ENCODE assay signal across 20 mouse cellular contexts in the genomic region with DNA sequence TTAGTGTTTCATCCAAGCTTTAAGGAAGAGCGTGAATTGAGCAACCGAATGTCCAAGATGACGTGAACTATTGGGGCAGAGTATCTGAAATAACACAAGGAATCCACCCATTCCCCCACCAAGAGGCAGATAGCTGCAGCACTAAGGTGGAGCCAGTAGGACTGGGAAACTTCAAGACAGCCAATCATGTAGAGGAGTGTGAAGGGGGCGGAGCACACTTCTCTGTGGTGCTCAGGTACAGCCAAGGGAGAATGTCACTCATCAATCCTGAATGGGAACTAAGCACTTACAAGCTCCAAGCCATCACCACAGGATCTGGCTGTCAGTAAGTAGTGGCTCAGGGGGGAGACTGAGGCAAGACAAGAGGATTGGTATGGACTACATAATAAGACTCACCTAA. TPM values are rescaled to one million over a fixed set of nuclear protein-coding genes. Genes with fewer than 3 reads are reported as not detected.
DNase-seq lines count a peak whose midpoint lies in the region; ATAC-seq and TF ChIP-seq lines count a peak whose summit lies in the region.
"Had no signal": no experiment of that assay in that cellular context is flagged by ENCODE, and none has a peak within 500 bp of the region (broad histone marks: within the 10 kb centered on the region; RNA-seq: fewer than 3 reads in every experiment).

No protein-coding gene starts in this region.

- no peaks in the 10 kb centered on the region for H3K27me3 ChIP-seq in forebrain, embryonic 14.5 days (replicated peaks; ENCODE audit: control insufficient read depth, insufficient read depth, low read length)
- no peaks in the 10 kb centered on the region for H3K27me3 ChIP-seq in forebrain, postnatal 0 days (ENCODE audit: insufficient read depth, low read length)
- no peaks in the 10 kb centered on the region for H3K27me3 ChIP-seq in heart, postnatal 0 days (ENCODE audit: control insufficient read depth, insufficient read depth, low read length)
- H3K27me3 ChIP-seq in lung, postnatal 0 days (replicated peaks; ENCODE audit: insufficient read depth, low read length), result no peaks in the 10 kb centered on the region
- H3K27me3 ChIP-seq in stomach, postnatal 0 days (ENCODE audit: control insufficient read depth, insufficient read depth, low read length), result no peaks in the 10 kb centered on the region
- H3K27me3 ChIP-seq: hindbrain, embryonic 13.5 days had no signal

- H3K27ac ChIP-seq in forebrain, embryonic 14.5 days (ENCODE audit: low read depth, low read length), result peak overlapping the region; percentile 11; the same call in 1 of the 2 replicates
- H3K27ac ChIP-seq in forebrain, postnatal 0 days (ENCODE audit: low read depth, low read length), result no peak overlapping the region
- H3K27ac ChIP-seq in heart, postnatal 0 days (ENCODE audit: low read depth), result peak overlapping the region; percentile 61; the same call in 1 of the 2 replicates
- H3K27ac ChIP-seq in lung, postnatal 0 days (ENCODE audit: low read length), result no peak overlapping the region
- no peak overlapping the region for H3K27ac ChIP-seq in stomach, postnatal 0 days (replicated peaks)
- H3K27ac ChIP-seq: hindbrain, embryonic 13.5 days had no signal

- TF ChIP-seq CTCF in forebrain, postnatal 0 days (IDR thresholded peaks at IDR 0.05; ENCODE audit: low read depth), result no peak
- no peak for TF ChIP-seq CTCF in heart, postnatal 0 days (IDR thresholded peaks at IDR 0.05; ENCODE audit: low read depth)
- no peak for TF ChIP-seq CTCF in lung, postnatal 0 days (IDR thresholded peaks at IDR 0.05)
- no peak for TF ChIP-seq CTCF in stomach, postnatal 0 days (IDR thresholded peaks at IDR 0.05; ENCODE audit: low read depth)

- H3K4me3 ChIP-seq in forebrain, embryonic 14.5 days (ENCODE audit: low read depth, low read length), result no peak overlapping the region
- no peak overlapping the region for H3K4me3 ChIP-seq in forebrain, postnatal 0 days (ENCODE audit: low read depth, low read length)
- no peak overlapping the region for H3K4me3 ChIP-seq in heart, postnatal 0 days (ENCODE audit: low read depth, low read length)
- no peak overlapping the region for H3K4me3 ChIP-seq in lung, postnatal 0 days (ENCODE audit: low read depth, low read length)
- no peak overlapping the region for H3K4me3 ChIP-seq in stomach, postnatal 0 days (ENCODE audit: low read depth, low read length)
- H3K4me3 ChIP-seq: hindbrain, embryonic 13.5 days; layer of hippocampus, adult 2 months had no signal

- H3K36me3 ChIP-seq in forebrain, embryonic 14.5 days (ENCODE audit: control insufficient read depth, insufficient read depth, low read length), result no peaks in the 10 kb centered on the region
- H3K36me3 ChIP-seq in forebrain, postnatal 0 days (ENCODE audit: insufficient read depth), result no peaks in the 10 kb centered on the region
- H3K36me3 ChIP-seq in heart, postnatal 0 days (replicated peaks; ENCODE audit: control insufficient read depth, insufficient read depth, low read length), result no peaks in the 10 kb centered on the region
- H3K36me3 ChIP-seq in lung, postnatal 0 days (ENCODE audit: insufficient read depth, low read length), result no peaks in the 10 kb centered on the region; the same call in 1 of the 2 replicates
- H3K36me3 ChIP-seq in stomach, postnatal 0 days (ENCODE audit: control insufficient read depth, insufficient read depth, low read length), result no peaks in the 10 kb centered on the region
- H3K36me3 ChIP-seq: hindbrain, embryonic 13.5 days had no signal

- ATAC-seq in forebrain, embryonic 14.5 days, result no peak
- ATAC-seq in forebrain, postnatal 0 days, result no peak
- no peak for ATAC-seq in heart, postnatal 0 days (ENCODE audit: insufficient read depth, low read depth)
- no peak for ATAC-seq in lung, postnatal 0 days
- ATAC-seq in stomach, postnatal 0 days (ENCODE audit: low FRiP score, low TSS enrichment), result 0 out of 2 replicates have a peak, but pooled peaks have one; percentile 33

- no peak overlapping the region for H3K4me2 ChIP-seq in forebrain, embryonic 14.5 days (ENCODE audit: low read length)
- no peak overlapping the region for H3K4me2 ChIP-seq in forebrain, postnatal 0 days (ENCODE audit: low read depth)
- H3K4me2 ChIP-seq in heart, postnatal 0 days (ENCODE audit: low read depth, low read length), result no peak overlapping the region
- no peak overlapping the region for H3K4me2 ChIP-seq in lung, postnatal 0 days (replicated peaks; ENCODE audit: low read depth, low read length)
- H3K4me2 ChIP-seq in stomach, postnatal 0 days (replicated peaks; ENCODE audit: low read depth), result no peak overlapping the region
- H3K4me2 ChIP-seq: hindbrain, embryonic 13.5 days had no signal

- no peak for TF ChIP-seq EP300 in heart, postnatal 0 days (IDR thresholded peaks at IDR 0.05; ENCODE audit: low read depth)
- no peak for TF ChIP-seq EP300 in lung, postnatal 0 days (IDR thresholded peaks at IDR 0.05)
- TF ChIP-seq EP300 in stomach, postnatal 0 days (optimal IDR thresholded peaks at IDR 0.05), result no peak

- H3K4me1 ChIP-seq in forebrain, embryonic 14.5 days (ENCODE audit: control insufficient read depth, insufficient read depth, low read length), result peaks cover 23% of the 10 kb centered on the region
- H3K4me1 ChIP-seq in forebrain, postnatal 0 days (ENCODE audit: insufficient read depth), result peaks cover 23% of the 10 kb centered on the region
- H3K4me1 ChIP-seq in heart, postnatal 0 days (ENCODE audit: control insufficient read depth, insufficient read depth), result peaks cover 39% of the 10 kb centered on the region
- H3K4me1 ChIP-seq in lung, postnatal 0 days (ENCODE audit: insufficient read depth, low read depth, low read length), result peaks cover 24% of the 10 kb centered on the region
- peaks cover 11% of the 10 kb centered on the region for H3K4me1 ChIP-seq in stomach, postnatal 0 days (replicated peaks; ENCODE audit: control insufficient read depth, insufficient read depth)

- WGBS in forebrain, embryonic 14.5 days, result 81% methylated on average over 4 of the region's 4 CpGs
- WGBS in forebrain, postnatal 0 days, result 82% methylated on average over 4 of the region's 4 CpGs
- WGBS in heart, postnatal 0 days, result 60% methylated on average over 4 of the region's 4 CpGs
- WGBS in lung, postnatal 0 days, result 76% methylated on average over 4 of the region's 4 CpGs
- 64% methylated on average over 4 of the region's 4 CpGs for WGBS in stomach, postnatal 0 days

- H3K9ac ChIP-seq in forebrain, embryonic 14.5 days (ENCODE audit: low read length), result no peak overlapping the region
- no peak overlapping the region for H3K9ac ChIP-seq in forebrain, postnatal 0 days
- no peak overlapping the region for H3K9ac ChIP-seq in heart, postnatal 0 days (replicated peaks; ENCODE audit: low read depth, low read length)
- no peak overlapping the region for H3K9ac ChIP-seq in lung, postnatal 0 days (replicated peaks; ENCODE audit: low read depth)
- H3K9ac ChIP-seq in stomach, postnatal 0 days (ENCODE audit: low read length), result no peak overlapping the region
- H3K9ac ChIP-seq: hindbrain, embryonic 13.5 days had no signal

- no peaks in the 10 kb centered on the region for H3K9me3 ChIP-seq in forebrain, embryonic 14.5 days (replicated peaks; ENCODE audit: control insufficient read depth, low read length)
- H3K9me3 ChIP-seq in forebrain, postnatal 0 days (ENCODE audit: low read length), result no peaks in the 10 kb centered on the region
- H3K9me3 ChIP-seq in heart, postnatal 0 days (replicated peaks; ENCODE audit: control insufficient read depth, low read length), result no peaks in the 10 kb centered on the region
- H3K9me3 ChIP-seq in lung, postnatal 0 days (ENCODE audit: low read length), result no peaks in the 10 kb centered on the region
- H3K9me3 ChIP-seq in stomach, postnatal 0 days (ENCODE audit: control insufficient read depth, low read length), result no peaks in the 10 kb centered on the region
- H3K9me3 ChIP-seq: G1E; hindbrain, embryonic 13.5 days had no signal

- no peak for DNase-seq in forebrain, embryonic 14.5 days (ENCODE audit: low spot score)
- no peak for DNase-seq in forebrain, postnatal 0 days
- no peak for DNase-seq in heart, postnatal 0 days (ENCODE audit: low spot score)
- DNase-seq in heart, adult 18-20 months, result no peak
- peak; percentile 51 for DNase-seq in lung, postnatal 0 days (ENCODE audit: low spot score)
- no peak for DNase-seq in lung, postnatal 36 days
- no peak for DNase-seq in stomach, postnatal 0 days (ENCODE audit: low spot score)
- DNase-seq in urinary bladder, postnatal 36 days (ENCODE audit: low spot score in 2 of 2), result no peak
- DNase-seq: adrenal gland, postnatal 10 days; cerebellum, adult 8-10 months; kidney, postnatal 25 days; lung, adult 2 months; lung, postnatal 4 days; midbrain, embryonic 14.5 days; right cerebral cortex, postnatal 25 days; thymus, postnatal 14 days had no signal

RNA-seq across cellular contexts. Expression of gene Fgfr2, which starts 32.5 kb away (rescaled TPM):
- polyA plus RNA-seq in forebrain, embryonic 14.5 days (2014; fragmentation: Nextera tagmentation; extraction: Ambion mirVana), result 35.9 and 39.8 TPM in 2 replicates
- 36.9 and 47.6 TPM in 2 replicates for total RNA-seq in forebrain, postnatal 0 days (2014; rRNA removed)
- polyA plus RNA-seq in forebrain, postnatal 0 days (2015; fragmentation: Nextera tagmentation; extraction: Ambion mirVana), result 13.4 and 17.1 TPM in 2 replicates
- total RNA-seq in heart, postnatal 0 days (2014; rRNA removed; ENCODE audit: low replicate concordance), result 10.0 and 11.5 TPM in 2 replicates
- polyA plus RNA-seq in heart, postnatal 0 days (2015; fragmentation: Nextera tagmentation; extraction: Ambion mirVana), result 3.8 TPM in 2 replicates
- total RNA-seq in heart, adult 18-20 months (2021), result 1 to 10 TPM; 1.3 to 2.6 TPM
- 100 and 110 TPM in 2 replicates for polyA plus RNA-seq in lung, postnatal 0 days (2015; fragmentation: Nextera tagmentation; extraction: Ambion mirVana)
- polyA plus RNA-seq in stomach, postnatal 0 days (2015; fragmentation: Nextera tagmentation; extraction: Ambion mirVana), result 60.8 and 67.1 TPM in 2 replicates
- total RNA-seq: megakaryocyte-erythroid progenitor cell, adult 5-6 weeks had no signal
- polyA plus RNA-seq: G1E had no signal

RNA-seq across cellular contexts. Expression of gene Ctbp2, which starts 33.5 kb away (rescaled TPM):
- 87.5 and 92.1 TPM in 2 replicates for polyA plus RNA-seq in forebrain, embryonic 14.5 days (2014; fragmentation: Nextera tagmentation; extraction: Ambion mirVana)
- 63.3 and 80.3 TPM in 2 replicates for total RNA-seq in forebrain, postnatal 0 days (2014; rRNA removed)
- 32.4 and 35.2 TPM in 2 replicates for polyA plus RNA-seq in forebrain, postnatal 0 days (2015; fragmentation: Nextera tagmentation; extraction: Ambion mirVana)
- total RNA-seq in heart, postnatal 0 days (2014; rRNA removed; ENCODE audit: low replicate concordance), result 66.6 and 71.3 TPM in 2 replicates
- 27.0 and 27.9 TPM in 2 replicates for polyA plus RNA-seq in heart, postnatal 0 days (2015; fragmentation: Nextera tagmentation; extraction: Ambion mirVana)
- total RNA-seq in heart, adult 18-20 months (2021), result 10 to 100 TPM; 24.4 to 30.6 TPM
- 45.6 and 51.2 TPM in 2 replicates for polyA plus RNA-seq in lung, postnatal 0 days (2015; fragmentation: Nextera tagmentation; extraction: Ambion mirVana)
- 48.6 and 55.6 TPM in 2 replicates for polyA plus RNA-seq in stomach, postnatal 0 days (2015; fragmentation: Nextera tagmentation; extraction: Ambion mirVana)

Comparison
In these comparisons a context has a peak if more than half of its experiments do, and no peak if none do; other contexts are left out.
1. H3K27ac ChIP-seq: peak in forebrain, embryonic 14.5 days (single experiment) and heart, postnatal 0 days (single experiment); none in forebrain, postnatal 0 days (single experiment), lung, postnatal 0 days (single experiment) and stomach, postnatal 0 days (single experiment).